ENCODE assay signal across 8 mouse cellular contexts in the genomic region with DNA sequence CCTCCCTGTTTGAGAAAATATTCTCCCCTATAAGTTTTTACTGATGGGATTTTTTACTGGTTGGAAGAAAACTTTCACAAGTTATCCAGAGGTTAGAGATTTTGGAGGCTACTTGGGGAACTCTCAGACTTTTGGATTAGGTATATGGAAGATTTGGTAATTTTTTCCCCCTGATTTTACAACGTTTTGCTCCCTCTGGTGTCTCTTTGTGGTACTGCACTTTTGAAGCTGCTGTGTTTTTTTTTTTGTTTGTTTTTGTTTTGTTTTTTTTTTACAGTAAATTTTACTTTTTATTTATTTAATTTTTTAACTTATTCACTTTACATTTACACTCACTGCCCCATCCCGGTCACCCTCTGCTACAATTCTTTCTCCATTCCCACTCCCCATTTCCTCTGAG. TPM values are rescaled to one million over a fixed set of nuclear protein-coding genes. Genes with fewer than 3 reads are reported as not detected.
A peak's percentile ranks its signal among the peaks of the same experiment; 100 is the strongest.
DNase-seq lines count a peak whose midpoint lies in the region; ATAC-seq and TF ChIP-seq lines count a peak whose summit lies in the region.

No protein-coding gene starts in this region.

- H3K27me3 ChIP-seq in lung, embryonic 14.5 days (ENCODE audit: insufficient read depth, low read length): no peaks in the 10 kb centered on the region

- in situ Hi-C loops in ES-E14 (cut with MboI; ENCODE audit: low sequenced_read_pairs in 2 of 2, unreplicated experiment in 2 of 2): no loop called here

- H3K9me3 ChIP-seq in lung, embryonic 14.5 days (ENCODE audit: low read depth, low read length): no peaks in the 10 kb centered on the region
- no peaks in the 10 kb centered on the region for H3K9me3 ChIP-seq in ES-E14 (ENCODE audit: control insufficient read depth, insufficient read depth, low read depth, low read length)

- no peak overlapping the region for H3K4me2 ChIP-seq in lung, embryonic 14.5 days

- H3K36me3 ChIP-seq in lung, embryonic 14.5 days (ENCODE audit: insufficient read depth): no peaks in the 10 kb centered on the region
- no peaks in the 10 kb centered on the region for H3K36me3 ChIP-seq in ES-E14 (ENCODE audit: control insufficient read depth, insufficient read depth, low read length, poor library complexity, severe bottlenecking)

- no peak for ATAC-seq in lung, embryonic 14.5 days (ENCODE audit: insufficient read depth)

- H3K9ac ChIP-seq in lung, embryonic 14.5 days: no peak overlapping the region
- no peak overlapping the region for H3K9ac ChIP-seq in ES-E14 (ENCODE audit: insufficient read depth, low read depth, low read length, poor library complexity, severe bottlenecking)

- no peak overlapping the region for H3K27ac ChIP-seq in lung, embryonic 14.5 days (ENCODE audit: low read depth)
- no peak overlapping the region for H3K27ac ChIP-seq in ES-E14 (ENCODE audit: insufficient read depth, low read depth, low read length, poor library complexity, severe bottlenecking)

- H3K4me3 ChIP-seq in lung, embryonic 14.5 days (ENCODE audit: low read depth, low read length): no peak overlapping the region
- H3K4me3 ChIP-seq in ES-E14 (ENCODE audit: insufficient read depth in 1 of 2, low read depth in 1 of 2, low read length in 2 of 2, poor library complexity in 1 of 2, severe bottlenecking in 1 of 2): no peak overlapping the region

- TF ChIP-seq CTCF in lung, embryonic 14.5 days (IDR thresholded peaks at IDR 0.05; ENCODE audit: low read depth): peak; percentile 46

- 43% methylated on average over 2 of the region's 2 CpGs for WGBS in lung, embryonic 14.5 days

- no peaks in the 10 kb centered on the region for H3K4me1 ChIP-seq in lung, embryonic 14.5 days (ENCODE audit: insufficient read depth)
- H3K4me1 ChIP-seq in ES-E14 (ENCODE audit: control insufficient read depth in 2 of 2, insufficient read depth in 2 of 2, low read length in 2 of 2, poor library complexity in 1 of 2): no peaks in the 10 kb centered on the region

- DNase-seq in gastrocnemius, postnatal 10 days: peak; percentile 4
- DNase-seq in gastrocnemius, postnatal 25 days: no peak
- DNase-seq in lung, embryonic 14.5 days: peak; percentile 41
- DNase-seq in lung, adult 18-20 months: no peak
- no peak for DNase-seq in ES-E14 (ENCODE audit: low read depth, low spot score)
- peak; percentile 8 to 51 for DNase-seq in kidney, postnatal 36 days
- no peak for DNase-seq in spleen, adult 12 weeks (ENCODE audit: low spot score)
- DNase-seq in left cerebral cortex, adult 11 months (ENCODE audit: low spot score): no peak

TF ChIP-seq in ES-E14, 5 proteins besides CTCF, POLR2A, EP300 and RAD21:
- TF ChIP-seq HCFC1 (IDR thresholded peaks at IDR 0.05; ENCODE audit: borderline replicate concordance, insufficient read depth, low read length) (no peak), CHD2 (IDR thresholded peaks at IDR 0.05; ENCODE audit: low read depth, low read length) (no peak), ZC3H11A (IDR thresholded peaks at IDR 0.05; ENCODE audit: borderline replicate concordance, low read depth, low read length) (no peak), MAFK (IDR thresholded peaks at IDR 0.05; ENCODE audit: insufficient read depth, low read depth, low read length) (no peak), ZNF384 (IDR thresholded peaks at IDR 0.05; ENCODE audit: low read depth, low read length) (peak; percentile 56; the same call in 1 of the 2 replicates)
TF ChIP-seq in ES-E14: peak in this region for 1.

RNA-seq across cellular contexts. Expression of a gene that starts 26.8 kb away (rescaled TPM):
- total RNA-seq in gastrocnemius, postnatal 10 days (2021): 1 to 10 TPM; 1.7 to 1.8 TPM
- total RNA-seq in gastrocnemius, postnatal 25 days (2021): under 1 TPM; 0.38 to 0.43 TPM
- polyA plus RNA-seq in lung, embryonic 14.5 days (2014; fragmentation: Nextera tagmentation; extraction: Ambion mirVana): 2.3 and 3.5 TPM in 2 replicates
- total RNA-seq in ES-E14 (2012; rRNA removed): 0.62 and 0.90 TPM in 2 replicates

Comparison
In these comparisons a context has a peak if more than half of its experiments do, and no peak if none do; other contexts are left out.
1. DNase-seq: peak in gastrocnemius, postnatal 10 days (single experiment), lung, embryonic 14.5 days (single experiment) and kidney, postnatal 36 days (2 of 2); none in gastrocnemius, postnatal 25 days (single experiment), lung, adult 18-20 months (0 of 2), ES-E14 (single experiment), spleen, adult 12 weeks (single experiment) and left cerebral cortex, adult 11 months (single experiment).